Mouse (Mus musculus): ENCODE measurements at regions not wholly inside any gene's neighbourhood (a gene's known extent, or its start where the extent isn't known, plus 50 kb on each side); places are given as distances from the start of the nearest gene placed in this dataset.

DNA sequence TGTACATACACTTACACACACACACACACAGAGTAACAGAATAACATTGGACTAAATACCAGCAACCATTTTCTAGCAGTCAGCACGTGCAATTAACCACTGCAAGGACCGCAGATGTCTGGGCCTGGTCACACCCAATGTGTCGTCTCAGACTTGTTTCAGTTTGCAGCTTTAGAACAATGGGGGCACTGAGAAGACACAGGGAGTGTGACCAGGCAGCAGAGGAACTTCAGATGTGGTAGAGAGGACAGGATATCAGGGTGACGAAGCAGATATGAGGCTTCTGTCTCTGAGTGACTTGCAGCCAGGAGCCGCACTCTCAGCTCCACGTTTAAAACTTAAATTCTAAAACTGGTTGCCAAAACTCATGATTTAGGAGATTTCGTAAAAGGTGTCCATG lies 183.9 kb upstream of the Spdye4c start:
- TF ChIP-seq CTCF (IDR thresholded peaks at IDR 0.05; ENCODE audit: low read depth, low read length): no peak
- TF ChIP-seq POLR2A (IDR thresholded peaks at IDR 0.05; ENCODE audit: borderline replicate concordance, low read depth, low read length): no peak

Measured in bone marrow macrophage, adult 2 months (primary cell).